Mouse (Mus musculus) forebrain, embryonic 14.5 days (tissue): ENCODE results near the gene Ccdc142. TPM values are rescaled to one million over a fixed set of nuclear protein-coding genes. Genes with fewer than 3 reads are reported as not detected.

Experiments used
- ATAC-seq: fragments of 200-750 bp; cut with Nextera tagmentation; 2 replicates; pipeline ENCODE4 v1.8.0; 2017; ENCODE audit warnings: mild to moderate bottlenecking, moderate library complexity
- DNase-seq: peaks from one replicate; pipeline ENCODE4 v3.0.0-alpha.2; 2015; ENCODE audit warnings: low spot score
- H3K27ac ChIP-seq: fragments of 300-500 bp; sonication (generic); 2 replicates; pipeline ENCODE4 v1.5.1; 2014; ENCODE audit warnings: low read depth, mild to moderate bottlenecking, control low read depth, low read length, moderate library complexity
- H3K27me3 ChIP-seq: fragments of 300-500 bp; sonication (generic); replicated peaks from 2 replicates; pipeline ENCODE4 v1.6.1; 2014; ENCODE audit warnings: low read length, control low read depth, mixed read lengths; ENCODE audit not compliant: control insufficient read depth, insufficient read depth
- H3K36me3 ChIP-seq: fragments of 300-500 bp; sonication (generic); 2 replicates; pipeline ENCODE4 v1.6.1; 2014; ENCODE audit warnings: low read length, control low read depth; ENCODE audit not compliant: control insufficient read depth, insufficient read depth
- H3K4me1 ChIP-seq: fragments of 300-500 bp; sonication (generic); 2 replicates; pipeline ENCODE4 v1.6.1; 2014; ENCODE audit warnings: antibody characterized with exemption, low read length, control low read depth; ENCODE audit not compliant: control insufficient read depth, insufficient read depth
- H3K4me2 ChIP-seq: fragments of 300-500 bp; sonication (generic); 2 replicates; pipeline ENCODE4 v1.6.1; 2014; ENCODE audit warnings: mild to moderate bottlenecking, control low read depth, low read length
- H3K4me3 ChIP-seq: fragments of 300-500 bp; sonication (generic); 2 replicates; pipeline ENCODE4 v1.5.1; 2014; ENCODE audit warnings: low read depth, low read length, control low read depth
- H3K9ac ChIP-seq: fragments of 300-500 bp; sonication (generic); 2 replicates; pipeline ENCODE4 v1.6.1; 2014; ENCODE audit warnings: mild to moderate bottlenecking, low read length, control low read depth, moderate library complexity
- H3K9me3 ChIP-seq: fragments of 300-500 bp; sonication (generic); replicated peaks from 2 replicates; pipeline ENCODE4 v1.6.1; 2016; ENCODE audit warnings: low read length, control low read depth, mixed read lengths; ENCODE audit not compliant: control insufficient read depth
- WGBS: fragments of 180-500 bp; shearing (Covaris S2); extraction: QIAGEN DNeasy Blood & Tissue Kit; methylation state at CpG from one replicate; pipeline ENCODE4 v1.1.7; 2014; 5-methylcytosine and 5-hydroxymethylcytosine counted together
- polyA plus RNA-seq: library from polyadenylated mRNA; unstranded; fragments of >200 nt; fragmentation: Nextera tagmentation; extraction: Ambion mirVana; gene quantifications from 2 replicates; pipeline ENCODE4 v1.2.1, GENCODE M21; 2014

The Ccdc142 gene
- polyA plus RNA-seq, 1 experiment from 2014 or later: 1.9 TPM

- DNase-seq (no peak), ATAC-seq (no peak)
- Histone ChIP-seq H3K4me2 (peak overlapping the region; percentile 94), H3K4me1 (peaks cover 30% of the 10 kb centered on the region), H3K4me3 (peak overlapping the region; percentile 65; the same call in 1 of the 2 replicates), H3K36me3 (peaks cover 34% of the 10 kb centered on the region), H3K9me3 (no peaks in the 10 kb centered on the region), H3K27ac (no peak overlapping the region), H3K27me3 (no peaks in the 10 kb centered on the region), H3K9ac (peak overlapping the region; percentile 92; the same call in 1 of the 2 replicates)
- WGBS: 81% methylated on average over 7 of the region's 7 CpGs
Measured at GRCm38 (mm10) chr6:83119734-83120051, 18.3 kb downstream of the Ccdc142 start.

GRCm38 (mm10) chr6:83120930-83121862 lies 19.8 kb downstream of the Ccdc142 start, which contains the start of gene Wbp1:
Wbp1 (minus strand) TSS chr6:83121559.
- Histone ChIP-seq H3K4me1 (peaks cover 26% of the 10 kb centered on the region), H3K4me2 (peak within 1 kb of the TSS; percentile 94), H3K27ac (peak within 1 kb of the TSS; percentile 98), H3K4me3 (peak within 1 kb of the TSS; percentile 65), H3K36me3 (peaks cover 34% of the 10 kb centered on the region), H3K27me3 (no peaks in the 10 kb centered on the region), H3K9me3 (no peaks in the 10 kb centered on the region), H3K9ac (peak within 1 kb of the TSS; percentile 95)
- peak; percentile 99 for DNase-seq
- WGBS: under 1% methylated on average over 38 of the region's 38 CpGs
- ATAC-seq: peak; percentile 95

DNA sequence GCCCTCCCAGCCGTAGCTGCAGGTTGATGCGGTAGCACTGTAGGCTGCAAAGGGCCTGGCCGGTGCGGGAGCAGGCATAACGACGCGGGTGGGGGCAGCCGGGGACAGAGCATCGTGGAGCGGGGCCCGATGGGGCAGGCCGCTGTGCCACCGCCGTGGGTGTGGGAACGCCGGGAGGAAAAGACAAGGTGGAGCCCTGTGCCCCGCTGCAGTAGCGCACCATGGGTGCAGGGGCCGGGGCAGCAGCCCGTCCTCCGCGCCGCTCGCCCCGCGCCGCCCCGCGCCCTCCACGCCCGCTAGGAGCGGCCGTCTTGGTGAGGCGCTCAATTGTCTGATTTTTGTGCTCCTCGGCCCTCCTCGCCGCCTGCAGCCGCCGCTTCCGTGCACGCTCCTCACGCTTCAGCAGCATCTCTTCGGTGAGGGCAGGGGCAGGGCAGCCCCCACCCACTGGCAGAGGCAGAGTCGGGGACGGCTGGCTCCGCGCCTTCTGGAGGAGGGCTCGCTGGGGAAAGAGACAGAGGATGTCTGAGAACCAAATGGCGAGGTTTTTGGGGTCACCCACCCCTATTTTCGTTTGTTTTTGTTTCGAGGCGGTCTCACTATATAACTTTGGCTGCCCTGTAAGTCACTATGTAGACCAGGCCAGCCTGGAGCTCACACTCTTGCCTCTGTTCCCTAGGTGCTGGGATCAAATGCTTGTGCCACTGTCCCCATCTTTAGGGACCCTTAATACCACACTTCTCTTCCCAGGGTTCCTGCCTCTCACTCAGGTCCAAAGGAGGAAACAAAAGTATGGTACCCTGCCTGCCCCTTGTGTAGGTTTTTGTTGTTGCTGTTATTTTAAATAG lies 20.7 kb downstream of the Ccdc142 start:
- WGBS: 3% methylated on average over 31 of the region's 52 CpGs
- Histone ChIP-seq H3K4me2 (peak overlapping the region; percentile 94), H3K9ac (peak overlapping the region; percentile 95), H3K27me3 (no peaks in the 10 kb centered on the region), H3K9me3 (no peaks in the 10 kb centered on the region), H3K27ac (peak overlapping the region; percentile 98), H3K4me1 (peaks cover 22% of the 10 kb centered on the region), H3K4me3 (peak overlapping the region; percentile 65), H3K36me3 (peaks cover 30% of the 10 kb centered on the region)
- ATAC-seq: no peak; the same call in 1 of the 2 replicates
- DNase-seq: peak; percentile 49

- Histone ChIP-seq H3K9me3 (no peaks in the 10 kb centered on the region), H3K36me3 (peaks cover 22% of the 10 kb centered on the region), H3K4me3 (0 out of 2 replicates have a peak overlapping the region, but pooled peaks have one; percentile 65), H3K27me3 (no peaks in the 10 kb centered on the region), H3K27ac (no peak overlapping the region), H3K4me1 (peaks cover 22% of the 10 kb centered on the region), H3K4me2 (peak overlapping the region; percentile 94; the same call in 1 of the 2 replicates), H3K9ac (peak overlapping the region; percentile 30; the same call in 1 of the 2 replicates)
- DNase-seq: no peak
- no peak for ATAC-seq
- 87% methylated on average over 5 of the region's 5 CpGs for WGBS
Measured at GRCm38 (mm10) chr6:83122961-83123360, 21.6 kb downstream of the Ccdc142 start.

- H3K4me3 ChIP-seq: peak overlapping the region; percentile 69
- H3K27me3 ChIP-seq: no peaks in the 10 kb centered on the region
- H3K4me2 ChIP-seq: peak overlapping the region; percentile 87
- peak overlapping the region; percentile 72 for H3K9ac ChIP-seq
- H3K27ac ChIP-seq: peak overlapping the region; percentile 44; the same call in 1 of the 2 replicates
- peaks cover 20% of the 10 kb centered on the region for H3K4me1 ChIP-seq
- under 1% methylated on average over 30 of the region's 30 CpGs for WGBS
- H3K36me3 ChIP-seq: peaks cover 6% of the 10 kb centered on the region; the same call in 1 of the 2 replicates
- ATAC-seq (peak; percentile 27), DNase-seq (peak; percentile 97)
- no peaks in the 10 kb centered on the region for H3K9me3 ChIP-seq
Measured at GRCm38 (mm10) chr6:83124851-83125312, 23.5 kb downstream of the Ccdc142 start.

- WGBS: 17% methylated on average over 5 of the region's 5 CpGs
- peak within 1 kb of the TSS; percentile 87 for H3K4me2 ChIP-seq
- no peaks in the 10 kb centered on the region for H3K27me3 ChIP-seq
- peaks cover 15% of the 10 kb centered on the region for H3K4me1 ChIP-seq
- peak within 1 kb of the TSS; percentile 72 for H3K9ac ChIP-seq
- no peaks in the 10 kb centered on the region for H3K9me3 ChIP-seq
- H3K27ac ChIP-seq: peak within 1 kb of the TSS; percentile 44; the same call in 1 of the 2 replicates
- peak within 1 kb of the TSS; percentile 69 for H3K4me3 ChIP-seq
- DNase-seq: no peak
- no peak for ATAC-seq
- peaks cover 6% of the 10 kb centered on the region; the same call in 1 of the 2 replicates for H3K36me3 ChIP-seq
Measured at GRCm38 (mm10) chr6:83125331-83125730, 23.9 kb downstream of the Ccdc142 start, which contains the start of gene Ino80b. Ino80b (minus strand) TSS chr6:83125431.

DNA sequence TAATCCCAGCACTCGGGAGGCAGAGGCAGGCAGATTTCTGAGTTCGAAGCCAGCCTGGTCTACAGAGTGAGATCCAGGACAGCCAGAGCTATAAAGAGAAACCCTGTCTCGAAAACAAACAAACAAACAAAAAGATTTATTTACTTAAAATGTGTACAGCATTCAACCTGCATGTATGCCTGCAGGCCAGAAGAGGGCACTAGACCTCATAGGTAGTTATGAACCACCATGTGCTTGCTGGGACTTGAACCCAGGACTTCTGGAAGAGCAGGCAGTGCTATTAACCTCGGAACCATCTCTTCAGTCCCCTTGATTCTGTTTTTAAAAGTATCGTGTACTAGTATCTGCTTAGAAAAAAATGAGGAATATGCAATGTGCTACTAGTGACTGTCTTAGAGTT lies 26.0 kb downstream of the Ccdc142 start:
- Histone ChIP-seq H3K27ac (no peak overlapping the region), H3K36me3 (peaks cover 6% of the 10 kb centered on the region; the same call in 1 of the 2 replicates), H3K4me2 (no peak overlapping the region), H3K9ac (no peak overlapping the region), H3K9me3 (no peaks in the 10 kb centered on the region), H3K27me3 (no peaks in the 10 kb centered on the region), H3K4me1 (peaks cover 15% of the 10 kb centered on the region), H3K4me3 (no peak overlapping the region)
- no peak for DNase-seq
- ATAC-seq: no peak
- WGBS: 95% methylated on average over 5 of the region's 5 CpGs

DNA sequence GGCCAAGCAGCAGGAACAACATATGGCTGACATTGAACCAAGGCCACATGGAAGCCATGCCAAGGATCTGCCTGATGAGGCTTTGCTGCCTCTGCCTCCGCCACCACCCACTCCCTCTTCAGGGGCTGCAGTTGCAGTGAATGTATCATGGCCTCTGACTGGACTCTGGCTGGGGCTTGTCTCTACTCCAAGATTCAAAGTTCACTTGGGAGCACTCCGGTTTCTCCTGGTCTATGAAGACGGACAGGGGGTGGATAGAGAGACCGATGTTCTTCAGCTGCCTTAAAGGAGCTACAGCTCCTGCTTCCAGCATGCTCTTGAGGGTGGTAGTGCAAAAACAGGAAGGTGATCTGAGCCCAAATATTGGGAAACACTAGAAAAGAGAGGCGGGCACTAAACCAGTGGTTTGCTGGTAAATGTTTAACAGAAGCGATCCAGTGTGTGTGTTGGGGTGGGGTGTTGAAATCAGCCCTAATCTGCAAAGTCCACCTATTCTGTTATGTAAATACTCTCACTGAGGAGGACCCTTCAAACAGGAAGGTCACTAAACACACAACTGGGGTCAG lies 30.2 kb downstream of the Ccdc142 start:
- Histone ChIP-seq H3K4me2 (no peak overlapping the region), H3K27ac (no peak overlapping the region), H3K27me3 (peaks cover 1% of the 10 kb centered on the region; the same call in 1 of the 2 replicates), H3K4me1 (peaks cover under 1% of the 10 kb centered on the region; the same call in 1 of the 2 replicates), H3K4me3 (no peak overlapping the region), H3K9me3 (no peaks in the 10 kb centered on the region), H3K36me3 (no peaks in the 10 kb centered on the region), H3K9ac (no peak overlapping the region)
- no peak for ATAC-seq
- DNase-seq: no peak
- 82% methylated on average over 6 of the region's 6 CpGs for WGBS
